ENCODE assay signal across 8 mouse cellular contexts in genomic region chr4:132356170-132356569, GRCm38 (mm10). TPM values are rescaled to one million over a fixed set of nuclear protein-coding genes. Genes with fewer than 3 reads are reported as not detected.
DNase-seq lines count a peak whose midpoint lies in the region; TF ChIP-seq lines count a peak whose summit lies in the region.

No protein-coding gene starts in this region.

- no peak overlapping the region for H3K27ac ChIP-seq in kidney, adult 2 months (ENCODE audit: insufficient read depth, low read depth, low read length)
- no peak overlapping the region for H3K27ac ChIP-seq in forebrain, embryonic 10.5 days
- no peak overlapping the region for H3K27ac ChIP-seq in limb, embryonic 10.5 days

- H3K27me3 ChIP-seq in kidney, adult 2 months (replicated peaks; ENCODE audit: control insufficient read depth, insufficient read depth, low read length), result no peaks in the 10 kb centered on the region
- no peaks in the 10 kb centered on the region for H3K27me3 ChIP-seq in forebrain, embryonic 10.5 days (ENCODE audit: poor library complexity, severe bottlenecking)
- H3K27me3 ChIP-seq in limb, embryonic 10.5 days (ENCODE audit: low read depth, poor library complexity, severe bottlenecking), result no peaks in the 10 kb centered on the region

- H3K4me1 ChIP-seq in kidney, adult 2 months (ENCODE audit: control insufficient read depth, insufficient read depth, low read length), result peaks cover 2% of the 10 kb centered on the region; the same call in 1 of the 2 replicates
- peaks cover 19% of the 10 kb centered on the region for H3K4me1 ChIP-seq in forebrain, embryonic 10.5 days
- peaks cover 19% of the 10 kb centered on the region for H3K4me1 ChIP-seq in limb, embryonic 10.5 days

- intact Hi-C loops in gastrocnemius, postnatal 14 days (cut with DNase I; ENCODE audit: low total_unique reads), result no loop called here
- intact Hi-C loops in gastrocnemius, postnatal 36 days (cut with DNase I), result no loop called here

- no peaks in the 10 kb centered on the region for H3K9me3 ChIP-seq in forebrain, embryonic 10.5 days
- H3K9me3 ChIP-seq in limb, embryonic 10.5 days (replicated peaks), result no peaks in the 10 kb centered on the region

- TF ChIP-seq POLR2A in kidney, adult 2 months (IDR thresholded peaks at IDR 0.05; ENCODE audit: low read depth, low read length), result no peak

- no peak for TF ChIP-seq CTCF in kidney, adult 2 months (conservative IDR thresholded peaks at IDR 0.05; ENCODE audit: insufficient read depth, insufficient read length, low read depth, low read length)

- 58% methylated on average over 12 of the region's 12 CpGs for WGBS in kidney, adult 2 months
- WGBS in forebrain, embryonic 10.5 days, result 41% methylated on average over 12 of the region's 12 CpGs
- WGBS in limb, embryonic 10.5 days, result 33% methylated on average over 12 of the region's 12 CpGs

- DNase-seq in gastrocnemius, postnatal 14 days, result peak; percentile 44
- DNase-seq in gastrocnemius, postnatal 36 days, result no peak
- peak; percentile 56 to 58 for DNase-seq in B cell, adult 2 months
- DNase-seq in adrenal gland, postnatal 25 days, result peak; percentile 62
- DNase-seq in kidney, adult 2 months, result peak; percentile 72
- peak; percentile 54 for DNase-seq in lung, postnatal 36 days
- DNase-seq in forebrain, embryonic 10.5 days (ENCODE audit: extremely low spot score, low spot score), result no peak
- no peak for DNase-seq in limb, embryonic 10.5 days (ENCODE audit: low spot score)

- H3K4me3 ChIP-seq in kidney, adult 2 months (ENCODE audit: insufficient read depth, low read depth, low read length), result no peak overlapping the region
- H3K4me3 ChIP-seq in forebrain, embryonic 10.5 days, result no peak overlapping the region
- no peak overlapping the region for H3K4me3 ChIP-seq in limb, embryonic 10.5 days

- H3K36me3 ChIP-seq in kidney, adult 2 months (ENCODE audit: control insufficient read depth, insufficient read depth, low read length), result peaks cover 9% of the 10 kb centered on the region
- H3K36me3 ChIP-seq in forebrain, embryonic 10.5 days (replicated peaks), result peaks cover 67% of the 10 kb centered on the region
- peaks cover 67% of the 10 kb centered on the region for H3K36me3 ChIP-seq in limb, embryonic 10.5 days

RNA-seq across cellular contexts. Expression of gene Rcc1, which starts 2.8 kb away (rescaled TPM):
- 1 to 10 TPM; 7.5 to 9.1 TPM for total RNA-seq in gastrocnemius, postnatal 14 days (2021)
- 1 to 10 TPM; 6.0 to 6.3 TPM for total RNA-seq in gastrocnemius, postnatal 36 days (2021)
- total RNA-seq in adrenal gland, postnatal 25 days (2021), result 17.8 and 22.0 TPM in 2 replicates
- polyA plus RNA-seq in kidney, adult 2 months (2012; rRNA removed), result 9.4 and 10.1 TPM in 2 replicates
- polyA plus RNA-seq in forebrain, embryonic 10.5 days (2016; fragmentation: Nextera tagmentation; extraction: Ambion mirVana), result 193 and 194 TPM in 2 replicates
- polyA plus RNA-seq in limb, embryonic 10.5 days (2016; fragmentation: Nextera tagmentation; extraction: Ambion mirVana), result 162 and 192 TPM in 2 replicates

RNA-seq across cellular contexts. Expression of gene Trnau1ap, which starts 26.8 kb away (rescaled TPM):
- total RNA-seq in gastrocnemius, postnatal 14 days (2021), result 10 to 100 TPM; 12.9 to 13.9 TPM
- total RNA-seq in gastrocnemius, postnatal 36 days (2021), result 10 to 100 TPM in 1 of 2 experiments, 1 to 10 TPM in 1; 7.2 to 11.0 TPM
- 35.6 and 37.0 TPM in 2 replicates for total RNA-seq in adrenal gland, postnatal 25 days (2021)
- polyA plus RNA-seq in kidney, adult 2 months (2012; rRNA removed), result 24.4 and 30.2 TPM in 2 replicates
- 91.4 and 91.8 TPM in 2 replicates for polyA plus RNA-seq in forebrain, embryonic 10.5 days (2016; fragmentation: Nextera tagmentation; extraction: Ambion mirVana)
- 89.2 and 90.1 TPM in 2 replicates for polyA plus RNA-seq in limb, embryonic 10.5 days (2016; fragmentation: Nextera tagmentation; extraction: Ambion mirVana)

RNA-seq across cellular contexts. Expression of gene Rab42, which starts 53.0 kb away (rescaled TPM):
- total RNA-seq in gastrocnemius, postnatal 14 days (2021), result under 1 TPM in 1 of 2 experiments, not detected in 1; 0.94 TPM
- not detected for total RNA-seq in gastrocnemius, postnatal 36 days (2021)
- 1.8 TPM in 1 of 2 replicates, not detected in the other for total RNA-seq in adrenal gland, postnatal 25 days (2021)
- polyA plus RNA-seq in kidney, adult 2 months (2012; rRNA removed), result 7.2 and 8.9 TPM in 2 replicates
- polyA plus RNA-seq in forebrain, embryonic 10.5 days (2016; fragmentation: Nextera tagmentation; extraction: Ambion mirVana), result 0.97 and 1.2 TPM in 2 replicates
- polyA plus RNA-seq in limb, embryonic 10.5 days (2016; fragmentation: Nextera tagmentation; extraction: Ambion mirVana), result 0.68 and 1.4 TPM in 2 replicates

Comparison
In these comparisons a context has a peak if more than half of its experiments do, and no peak if none do; other contexts are left out.
1. DNase-seq: peak in gastrocnemius, postnatal 14 days (single experiment), B cell, adult 2 months (2 of 2), adrenal gland, postnatal 25 days (single experiment), kidney, adult 2 months (single experiment) and lung, postnatal 36 days (single experiment); none in gastrocnemius, postnatal 36 days (0 of 2), forebrain, embryonic 10.5 days (single experiment) and limb, embryonic 10.5 days (single experiment).